Mouse (Mus musculus): ENCODE measurements around the gene Arhgap27. TPM values are rescaled to one million over a fixed set of nuclear protein-coding genes. Genes with fewer than 3 reads are reported as not detected.
"Not testable (repeated sequence)": the region's sequence is repeated elsewhere in the genome, so short reads cannot be mapped to it uniquely, and the experiment has no call there.

Arhgap27 gene
- total RNA-seq, 2 experiments from 2014 or later: 10.8 to 14.0 TPM

- TF ChIP-seq CTCF (IDR thresholded peaks at IDR 0.05): no peak
- no peak for DNase-seq (ENCODE audit: extremely low spot score in 1 of 2, low spot score in 2 of 2)
- intact Hi-C loops (cut with DNase I): loop anchor here (1.0 to 5.0 kb wide), 5 partner anchors 58 to 222 kb away; partner anchors contain the start of genes Hexim1 and Map3k14
These were observed 38.8 kb downstream of the Arhgap27 start for GRCm38 (mm10) chr11:103324723-103325122.

GRCm38 (mm10) chr11:103322832-103323231, 40.7 kb downstream of the Arhgap27 start:
- intact Hi-C loops (cut with DNase I); H3K27ac ChIP-seq; H3K4me3 ChIP-seq; DNase-seq (ENCODE audit: extremely low spot score in 1 of 2, low spot score in 2 of 2): not testable (repeated sequence)

More at GRCm38 (mm10) chr11:103324723-103325122, 38.8 kb downstream of the Arhgap27 start:
- no peak overlapping the region for H3K27ac ChIP-seq
- no peak overlapping the region for H3K4me3 ChIP-seq

DNA sequence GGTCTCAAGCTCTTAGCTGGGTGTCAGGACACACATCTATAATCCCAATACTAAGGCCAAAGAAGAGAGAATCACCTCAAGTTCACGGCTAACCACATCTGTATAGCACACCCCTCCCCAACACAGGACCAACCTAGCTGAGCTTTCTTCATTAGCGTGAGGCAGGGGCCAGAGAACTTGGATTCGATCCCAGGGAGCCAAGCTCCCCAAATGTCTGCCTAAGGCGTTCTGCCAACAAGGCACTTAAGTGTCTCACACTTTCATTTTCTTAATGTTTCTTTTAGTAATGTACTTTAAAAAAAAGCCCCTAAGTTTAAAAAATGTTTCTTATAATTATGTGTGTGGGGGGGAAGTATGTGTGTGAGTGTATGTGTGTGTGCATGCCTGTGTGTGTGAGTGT, 42.8 kb downstream of the Arhgap27 start:
- Histone ChIP-seq H3K27ac (no peak overlapping the region), H3K4me3 (no peak overlapping the region)
- intact Hi-C loops (cut with DNase I): no loop called here
- no peak for TF ChIP-seq CTCF (IDR thresholded peaks at IDR 0.05)
- DNase-seq (ENCODE audit: extremely low spot score in 1 of 2, low spot score in 2 of 2): no peak

DNA sequence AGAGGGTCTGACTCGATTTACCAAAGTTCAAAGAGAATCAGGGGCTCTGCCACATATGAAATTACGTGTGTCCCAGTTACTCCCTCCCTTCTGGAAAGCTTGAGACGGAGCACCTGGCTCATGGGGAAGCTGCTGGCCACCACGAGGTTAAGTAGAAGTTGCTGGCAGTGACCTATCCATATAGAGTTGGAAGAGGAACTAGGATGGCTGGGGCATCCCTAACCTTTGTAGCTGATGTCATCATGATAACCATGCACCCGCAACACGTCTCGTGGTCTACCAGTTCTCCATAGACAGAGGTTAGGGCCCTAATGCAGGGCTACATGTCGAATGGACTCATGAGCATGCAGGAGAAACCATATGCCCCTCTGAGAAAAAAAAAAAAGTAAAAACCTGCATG, 43.3 kb downstream of the Arhgap27 start:
- intact Hi-C loops (cut with DNase I): no loop called here
- Histone ChIP-seq H3K4me3 (no peak overlapping the region), H3K27ac (no peak overlapping the region)
- TF ChIP-seq CTCF (IDR thresholded peaks at IDR 0.05): no peak
- no peak for DNase-seq (ENCODE audit: extremely low spot score in 1 of 2, low spot score in 2 of 2)

DNA sequence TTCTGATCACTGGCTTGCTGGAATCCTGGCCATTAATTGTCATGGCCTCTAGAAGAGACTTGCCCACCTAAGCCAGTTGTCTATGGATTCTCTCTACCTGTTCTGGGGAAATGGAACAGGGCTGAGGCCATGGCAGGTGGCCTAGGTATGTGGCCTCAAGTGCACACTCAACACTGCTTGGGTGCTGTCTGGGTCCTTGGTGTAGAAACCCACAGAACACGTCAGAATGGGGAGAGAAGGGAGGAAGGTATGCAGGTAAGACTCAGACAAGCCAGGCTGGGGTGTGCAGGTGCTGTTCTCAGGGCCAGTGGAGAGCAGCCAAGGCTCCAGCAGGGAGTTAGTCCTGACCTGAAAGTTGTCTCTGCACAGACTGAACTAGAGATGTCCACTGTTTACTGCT, 45.5 kb downstream of the Arhgap27 start:
- TF ChIP-seq CTCF (IDR thresholded peaks at IDR 0.05): no peak
- DNase-seq (ENCODE audit: extremely low spot score in 1 of 2, low spot score in 2 of 2): no peak
- intact Hi-C loops (cut with DNase I): no loop called here
- H3K27ac ChIP-seq: no peak overlapping the region
- H3K4me3 ChIP-seq: no peak overlapping the region

DNA sequence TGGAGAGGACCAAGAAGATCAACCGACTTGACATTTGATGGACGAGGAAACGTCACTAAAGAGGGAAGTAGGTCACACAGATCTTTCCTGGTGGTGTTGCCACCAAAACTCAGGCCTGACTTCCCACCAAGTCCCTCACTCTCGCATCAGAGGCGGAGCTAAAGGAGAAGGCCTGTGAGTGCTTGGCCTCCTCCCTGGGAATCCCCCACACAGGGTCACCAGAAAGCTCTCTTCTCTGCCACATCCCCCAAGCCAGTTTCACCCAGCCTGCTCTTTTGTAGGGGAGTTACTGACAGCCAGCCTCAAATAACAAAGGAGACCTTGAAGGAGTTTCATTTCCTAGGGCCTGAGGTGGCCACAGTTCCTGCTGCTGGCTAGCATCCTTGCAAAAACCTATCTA, 48.1 kb downstream of the Arhgap27 start:
- no peak overlapping the region for H3K27ac ChIP-seq
- intact Hi-C loops (cut with DNase I): no loop called here
- DNase-seq (ENCODE audit: extremely low spot score in 1 of 2, low spot score in 2 of 2): no peak
- TF ChIP-seq CTCF (IDR thresholded peaks at IDR 0.05): no peak
- H3K4me3 ChIP-seq: no peak overlapping the region

DNA sequence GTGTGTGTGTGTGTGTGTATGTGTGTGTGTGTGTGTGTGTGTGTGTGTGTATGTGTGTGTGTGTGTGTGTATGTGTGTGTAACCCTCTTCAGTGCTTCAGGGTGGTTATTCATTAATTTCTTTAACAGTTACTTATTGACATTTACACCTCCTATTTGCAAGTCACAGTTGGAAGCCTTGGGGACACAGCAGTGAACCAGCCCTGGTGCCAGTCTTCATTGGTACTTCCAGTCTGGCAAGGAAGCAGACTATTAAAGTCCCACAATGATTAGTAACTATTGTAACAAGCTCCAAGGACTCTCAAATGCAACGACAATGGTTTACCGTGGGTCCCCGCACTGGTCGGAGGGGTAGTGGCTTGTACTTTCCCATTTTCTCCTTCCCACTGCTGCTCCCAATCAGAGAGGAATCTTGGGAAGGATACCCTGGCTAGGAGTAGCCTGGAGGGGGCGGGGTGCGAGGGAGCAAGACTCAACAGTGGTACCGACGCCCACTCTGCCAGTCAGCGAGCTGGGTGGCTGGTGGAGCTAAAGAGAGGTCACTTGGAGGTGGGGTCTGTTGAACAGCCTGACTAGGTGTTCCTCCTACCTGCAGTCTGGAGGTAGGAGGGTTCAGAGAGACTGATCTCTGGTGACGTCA, 48.6 kb downstream of the Arhgap27 start:
- TF ChIP-seq CTCF (IDR thresholded peaks at IDR 0.05): no peak
- no peak for DNase-seq (ENCODE audit: extremely low spot score in 1 of 2, low spot score in 2 of 2)
- Histone ChIP-seq H3K4me3 (no peak overlapping the region), H3K27ac (no peak overlapping the region)
- intact Hi-C loops (cut with DNase I): loop anchor here (5.0 kb wide), 1 partner anchor 48 kb away; the partner anchor contains the start of gene Map3k14

GRCm38 (mm10) chr11:103313542-103313941, 50.0 kb downstream of the Arhgap27 start:
- H3K27ac ChIP-seq: no peak overlapping the region
- TF ChIP-seq CTCF (IDR thresholded peaks at IDR 0.05): no peak
- intact Hi-C loops (cut with DNase I): loop anchor here (5.0 kb wide), 1 partner anchor 46 kb away; the partner anchor contains the start of gene Map3k14
- DNase-seq (ENCODE audit: extremely low spot score in 1 of 2, low spot score in 2 of 2): no peak
- H3K4me3 ChIP-seq: no peak overlapping the region

- no peak for TF ChIP-seq CTCF (IDR thresholded peaks at IDR 0.05)
- intact Hi-C loops (cut with DNase I): loop anchor here (5.0 kb wide), 1 partner anchor 45 kb away; the partner anchor contains the start of gene Map3k14
- H3K27ac ChIP-seq: no peak overlapping the region
- no peak overlapping the region for H3K4me3 ChIP-seq
- DNase-seq (ENCODE audit: extremely low spot score in 1 of 2, low spot score in 2 of 2): no peak
These were observed 50.7 kb downstream of the Arhgap27 start for GRCm38 (mm10) chr11:103312655-103313255.

- peak overlapping the region; percentile 2 for H3K27ac ChIP-seq
- no peak for TF ChIP-seq CTCF (IDR thresholded peaks at IDR 0.05)
- peak in 1 of 2 experiments; percentile 54 for DNase-seq (ENCODE audit: extremely low spot score in 1 of 2, low spot score in 2 of 2)
- peak overlapping the region; percentile 38 for H3K4me3 ChIP-seq
- intact Hi-C loops (cut with DNase I): loop anchor here (5.0 kb wide), 1 partner anchor 45 kb away; the partner anchor contains the start of gene Map3k14
These were observed 51.4 kb downstream of the Arhgap27 start for GRCm38 (mm10) chr11:103311960-103312611.

DNA sequence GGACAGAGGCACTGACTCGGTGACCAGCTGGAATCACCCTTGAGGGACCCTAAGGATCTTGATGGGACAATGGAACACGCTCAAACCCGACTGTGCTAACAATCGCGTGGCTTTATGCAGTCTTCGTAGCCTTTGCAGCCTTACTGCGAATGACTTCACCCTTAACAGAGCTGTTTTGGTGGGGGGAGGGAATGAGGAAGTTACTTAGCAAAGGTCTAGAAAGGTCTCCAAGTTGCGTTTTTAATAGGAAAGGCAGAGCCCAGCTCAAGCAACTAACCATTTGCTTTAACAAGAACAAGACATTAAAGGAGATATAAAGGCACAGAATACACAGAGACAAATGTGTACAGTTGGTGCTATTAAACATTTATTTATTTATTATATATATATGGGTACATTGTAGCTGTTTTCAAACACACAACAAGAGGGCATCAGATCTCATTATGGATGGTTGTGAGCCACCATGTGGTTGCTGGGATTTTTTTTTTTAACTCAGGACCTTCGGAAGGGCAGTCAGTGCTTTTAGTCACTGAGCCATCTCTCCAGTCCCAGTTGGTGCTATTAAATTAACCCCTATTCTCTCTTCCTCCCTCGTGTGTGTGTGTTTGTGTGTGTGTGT, 53.4 kb downstream of the Arhgap27 start:
- intact Hi-C loops (cut with DNase I): loop anchor here (5.0 kb wide), 1 partner anchor 43 kb away; the partner anchor contains the start of gene Map3k14
- Histone ChIP-seq H3K4me3 (no peak overlapping the region), H3K27ac (no peak overlapping the region)
- no peak for TF ChIP-seq CTCF (IDR thresholded peaks at IDR 0.05)
- DNase-seq (ENCODE audit: extremely low spot score in 1 of 2, low spot score in 2 of 2): no peak

- no peak for TF ChIP-seq CTCF (IDR thresholded peaks at IDR 0.05)
- intact Hi-C loops (cut with DNase I): no loop called here
- DNase-seq (ENCODE audit: extremely low spot score in 1 of 2, low spot score in 2 of 2): no peak
- H3K27ac ChIP-seq: no peak overlapping the region
- no peak overlapping the region for H3K4me3 ChIP-seq
These were observed 55.6 kb downstream of the Arhgap27 start for GRCm38 (mm10) chr11:103307910-103308309.

Measured in left cerebral cortex, adult 2 months (tissue).